Mouse (Mus musculus): ENCODE results near the gene Slc10a1. TPM values are rescaled to one million over a fixed set of nuclear protein-coding genes. Genes with fewer than 3 reads are reported as not detected.

Slc10a1 gene
- polyA plus RNA-seq, 1 experiment from 2014 or later, result 0.53 TPM

DNA sequence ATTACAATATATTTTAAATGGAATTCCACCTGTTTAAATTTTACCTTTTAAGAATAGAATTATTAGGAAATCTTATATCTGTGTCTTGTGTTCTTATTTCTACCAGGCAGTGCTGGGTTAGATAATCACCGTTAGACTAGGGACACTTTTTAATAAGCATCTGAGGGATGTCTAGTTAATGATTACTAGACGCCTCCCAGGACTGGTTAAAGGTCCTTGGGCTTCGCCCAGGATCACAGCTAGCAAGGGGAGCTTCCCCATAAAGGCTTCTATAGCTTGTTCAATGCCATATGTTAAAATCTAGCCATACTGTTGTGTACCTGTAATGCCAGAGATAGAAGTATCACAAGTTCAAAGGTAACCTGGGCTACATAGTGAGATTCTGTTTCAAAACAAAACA lies 39.6 kb downstream of the Slc10a1 start:
- 61% methylated on average over 3 of the region's 3 CpGs for WGBS
- Histone ChIP-seq H3K36me3 (ENCODE audit: insufficient read depth) (no peaks in the 10 kb centered on the region), H3K4me1 (ENCODE audit: insufficient read depth) (no peaks in the 10 kb centered on the region), H3K9ac (no peak overlapping the region), H3K27me3 (ENCODE audit: insufficient read depth, low read length) (no peaks in the 10 kb centered on the region), H3K27ac (ENCODE audit: low read depth) (no peak overlapping the region), H3K4me3 (ENCODE audit: low read depth, low read length) (no peak overlapping the region), H3K4me2 (no peak overlapping the region), H3K9me3 (ENCODE audit: low read depth, low read length) (no peaks in the 10 kb centered on the region)
- no peak for ATAC-seq (ENCODE audit: insufficient read depth)
- no peak for DNase-seq
- TF ChIP-seq CTCF (IDR thresholded peaks at IDR 0.05; ENCODE audit: low read depth), result no peak

DNA sequence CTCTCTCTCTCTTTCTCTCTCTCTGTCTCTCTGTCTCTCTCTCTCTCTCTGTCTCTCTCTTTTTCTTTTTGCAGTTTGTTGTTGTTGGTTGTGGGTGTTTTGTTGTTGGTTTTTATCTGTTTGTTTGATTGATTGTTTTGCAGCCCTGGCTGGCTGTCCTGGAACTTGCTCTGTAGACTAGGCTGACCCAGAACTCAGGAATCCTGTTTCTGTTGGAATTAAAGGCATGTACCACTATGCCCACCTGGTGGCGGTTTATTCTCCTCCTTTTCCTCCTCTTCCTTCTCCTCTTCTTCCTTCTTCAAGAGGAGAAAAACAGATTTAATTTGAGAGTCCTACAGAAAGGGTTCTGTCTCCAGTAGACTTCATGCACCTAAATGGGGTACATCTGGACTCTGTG lies 41.0 kb downstream of the Slc10a1 start:
- 56% methylated on average over 1 of the region's 1 CpGs for whole genome bisulfite sequencing
- no peak overlapping the region for H3K27ac ChIP-seq (ENCODE audit: low read depth)
- no peaks in the 10 kb centered on the region for H3K4me1 ChIP-seq (ENCODE audit: insufficient read depth)
- DNase-seq, result no peak
- H3K4me2 ChIP-seq, result no peak overlapping the region
- H3K27me3 ChIP-seq (ENCODE audit: insufficient read depth, low read length), result no peaks in the 10 kb centered on the region
- no peaks in the 10 kb centered on the region for H3K9me3 ChIP-seq (ENCODE audit: low read depth, low read length)
- H3K9ac ChIP-seq, result no peak overlapping the region
- H3K4me3 ChIP-seq (ENCODE audit: low read depth, low read length), result no peak overlapping the region
- TF ChIP-seq CTCF (IDR thresholded peaks at IDR 0.05; ENCODE audit: low read depth), result no peak
- ATAC-seq (ENCODE audit: insufficient read depth), result no peak
- no peaks in the 10 kb centered on the region for H3K36me3 ChIP-seq (ENCODE audit: insufficient read depth)

DNA sequence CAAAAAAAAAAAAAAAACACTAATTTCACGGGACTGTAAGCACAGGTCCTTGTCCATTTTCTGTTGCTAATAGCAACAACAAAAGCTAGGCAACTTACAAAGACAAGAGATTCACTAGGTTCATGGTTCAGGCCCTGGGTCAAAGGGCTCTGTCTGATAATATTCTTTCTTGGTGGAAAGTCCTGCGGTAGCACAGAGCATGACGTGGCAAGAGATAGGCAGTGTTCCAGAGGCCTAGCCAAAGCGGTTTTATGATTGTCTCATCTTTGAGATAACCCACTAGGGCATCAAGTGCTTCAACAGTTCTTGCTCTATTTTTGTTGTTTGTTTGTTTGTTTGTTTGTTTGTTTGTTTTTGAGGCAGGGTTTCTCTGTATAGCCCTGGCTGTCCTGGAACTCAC lies 42.0 kb downstream of the Slc10a1 start:
- H3K36me3 ChIP-seq (ENCODE audit: insufficient read depth), result no peaks in the 10 kb centered on the region
- DNase-seq (no peak), ATAC-seq (ENCODE audit: insufficient read depth) (no peak)
- H3K9ac ChIP-seq, result no peak overlapping the region
- no peak overlapping the region for H3K27ac ChIP-seq (ENCODE audit: low read depth)
- no peaks in the 10 kb centered on the region for H3K4me1 ChIP-seq (ENCODE audit: insufficient read depth)
- no peak overlapping the region for H3K4me3 ChIP-seq (ENCODE audit: low read depth, low read length)
- TF ChIP-seq CTCF (IDR thresholded peaks at IDR 0.05; ENCODE audit: low read depth), result no peak
- H3K9me3 ChIP-seq (ENCODE audit: low read depth, low read length), result no peaks in the 10 kb centered on the region
- no peak overlapping the region for H3K4me2 ChIP-seq
- 86% methylated on average over 4 of the region's 4 CpGs for WGBS
- no peaks in the 10 kb centered on the region for H3K27me3 ChIP-seq (ENCODE audit: insufficient read depth, low read length)

DNA sequence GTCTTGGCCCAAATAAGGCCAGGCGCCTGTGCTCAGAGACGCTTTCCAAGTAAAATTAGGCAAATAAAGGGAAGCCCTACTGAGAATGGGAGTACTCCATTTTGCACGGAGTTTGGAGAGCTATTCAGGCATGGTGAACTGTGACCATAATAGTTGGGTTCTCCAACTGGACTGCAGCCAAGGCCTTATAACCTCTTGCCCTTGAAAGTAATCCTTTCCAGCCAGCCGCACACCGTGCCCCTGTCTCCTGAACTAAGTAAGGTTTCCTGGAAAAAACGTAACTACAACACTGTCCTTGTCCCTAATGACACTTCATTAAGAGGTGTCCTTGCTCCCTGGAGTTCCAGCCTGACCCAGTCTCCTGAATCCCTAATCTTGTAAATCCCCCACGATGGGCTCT lies 42.6 kb downstream of the Slc10a1 start:
- Histone ChIP-seq H3K36me3 (ENCODE audit: insufficient read depth) (no peaks in the 10 kb centered on the region), H3K9ac (no peak overlapping the region), H3K4me1 (ENCODE audit: insufficient read depth) (no peaks in the 10 kb centered on the region), H3K27me3 (ENCODE audit: insufficient read depth, low read length) (no peaks in the 10 kb centered on the region), H3K27ac (ENCODE audit: low read depth) (no peak overlapping the region), H3K4me3 (ENCODE audit: low read depth, low read length) (no peak overlapping the region), H3K4me2 (no peak overlapping the region), H3K9me3 (ENCODE audit: low read depth, low read length) (no peaks in the 10 kb centered on the region)
- TF ChIP-seq CTCF (IDR thresholded peaks at IDR 0.05; ENCODE audit: low read depth), result no peak
- 44% methylated on average over 7 of the region's 7 CpGs for WGBS
- DNase-seq (no peak), ATAC-seq (ENCODE audit: insufficient read depth) (no peak)

DNA sequence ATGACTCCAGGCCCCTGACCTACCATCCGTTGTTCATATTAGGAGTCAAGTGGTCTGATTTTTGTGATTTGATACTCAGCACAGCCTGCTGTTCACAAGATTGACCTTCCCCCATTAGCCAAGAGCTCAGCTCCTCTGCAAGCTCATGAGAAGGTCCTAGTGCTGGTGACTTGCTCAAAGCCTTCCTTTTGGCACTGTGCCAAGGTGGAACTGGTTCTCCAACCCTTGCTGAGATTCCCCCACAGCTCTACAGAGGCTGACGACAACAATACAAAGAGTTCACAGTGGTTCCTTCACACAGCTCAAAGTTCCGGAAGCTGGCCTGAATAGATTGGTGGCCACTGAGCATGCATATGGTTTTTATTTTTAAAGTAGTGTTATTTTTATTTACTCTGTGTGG lies 44.3 kb downstream of the Slc10a1 start:
- H3K27ac ChIP-seq (ENCODE audit: low read depth), result peak overlapping the region; percentile 73
- no peak overlapping the region for H3K4me3 ChIP-seq (ENCODE audit: low read depth, low read length)
- no peak overlapping the region for H3K9ac ChIP-seq
- H3K36me3 ChIP-seq (ENCODE audit: insufficient read depth), result no peaks in the 10 kb centered on the region
- H3K4me1 ChIP-seq (ENCODE audit: insufficient read depth), result no peaks in the 10 kb centered on the region
- 50% methylated on average over 3 of the region's 3 CpGs for WGBS
- ATAC-seq (ENCODE audit: insufficient read depth), result peak; percentile 83
- H3K27me3 ChIP-seq (ENCODE audit: insufficient read depth, low read length), result no peaks in the 10 kb centered on the region
- 0 out of 2 replicates have a peak overlapping the region, but pooled peaks have one; percentile 19 for H3K4me2 ChIP-seq
- no peak for TF ChIP-seq CTCF (IDR thresholded peaks at IDR 0.05; ENCODE audit: low read depth)
- peak; percentile 86 for DNase-seq
- H3K9me3 ChIP-seq (ENCODE audit: low read depth, low read length), result no peaks in the 10 kb centered on the region

DNA sequence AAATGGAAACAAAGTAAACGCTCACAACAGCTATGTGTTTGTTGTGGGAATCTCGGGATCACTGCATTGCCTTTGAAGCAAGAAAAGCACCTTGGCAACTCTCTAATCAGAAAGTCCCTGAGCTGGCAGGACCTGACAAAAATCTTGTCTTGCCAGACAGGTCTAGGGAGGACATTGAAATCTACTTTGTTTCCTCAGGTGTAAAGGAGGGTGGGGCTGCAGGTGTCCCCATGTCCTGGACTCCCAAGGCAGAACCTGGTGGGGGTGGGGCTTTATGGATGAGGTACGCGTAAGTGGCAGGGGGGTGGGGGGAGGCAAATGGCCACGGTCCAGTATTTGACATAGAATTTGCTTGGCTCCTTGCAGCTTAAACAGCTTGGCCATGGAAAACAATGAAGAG lies 44.9 kb downstream of the Slc10a1 start:
- WGBS, result 40% methylated on average over 5 of the region's 5 CpGs

DNA sequence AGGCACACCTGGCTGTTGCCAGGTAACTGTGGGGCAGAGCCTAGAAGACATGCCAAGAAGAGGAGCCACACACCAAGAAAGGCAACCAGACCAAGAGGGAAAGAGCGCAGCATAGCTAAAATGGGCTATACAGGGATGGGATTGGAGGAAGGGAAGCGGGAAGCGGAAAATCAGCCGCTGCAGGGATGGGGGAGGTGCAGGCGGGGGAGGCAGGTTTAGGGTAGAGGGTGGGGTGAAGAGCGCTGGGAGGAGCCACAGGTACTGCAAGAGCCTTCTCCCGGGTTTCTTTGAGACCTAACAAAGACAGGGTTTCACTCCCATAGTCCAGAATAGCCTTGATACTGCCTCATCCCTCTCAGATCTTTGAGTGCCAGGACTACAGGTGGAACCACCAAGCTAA lies 45.6 kb downstream of the Slc10a1 start:
- Histone ChIP-seq H3K27me3 (ENCODE audit: insufficient read depth, low read length) (no peaks in the 10 kb centered on the region), H3K4me3 (ENCODE audit: low read depth, low read length) (no peak overlapping the region), H3K9me3 (ENCODE audit: low read depth, low read length) (no peaks in the 10 kb centered on the region), H3K27ac (ENCODE audit: low read depth) (no peak overlapping the region), H3K36me3 (ENCODE audit: insufficient read depth) (no peaks in the 10 kb centered on the region), H3K4me2 (peak overlapping the region; percentile 33), H3K4me1 (ENCODE audit: insufficient read depth) (no peaks in the 10 kb centered on the region), H3K9ac (no peak overlapping the region)
- 8% methylated on average over 7 of the region's 7 CpGs for WGBS
- TF ChIP-seq CTCF (IDR thresholded peaks at IDR 0.05; ENCODE audit: low read depth), result no peak
- DNase-seq (peak; percentile 21), ATAC-seq (ENCODE audit: insufficient read depth) (peak; percentile 32; the same call in 1 of the 2 replicates)

More for the DNA sequence above, 44.9 kb downstream of the Slc10a1 start:
- Histone ChIP-seq H3K4me1 (ENCODE audit: insufficient read depth) (no peaks in the 10 kb centered on the region), H3K4me3 (ENCODE audit: low read depth, low read length) (no peak overlapping the region), H3K9ac (no peak overlapping the region), H3K9me3 (ENCODE audit: low read depth, low read length) (no peaks in the 10 kb centered on the region), H3K36me3 (ENCODE audit: insufficient read depth) (no peaks in the 10 kb centered on the region), H3K27me3 (ENCODE audit: insufficient read depth, low read length) (no peaks in the 10 kb centered on the region), H3K27ac (ENCODE audit: low read depth) (peak overlapping the region; percentile 73; the same call in 1 of the 2 replicates), H3K4me2 (0 out of 2 replicates have a peak overlapping the region, but pooled peaks have one; percentile 19)
- no peak for TF ChIP-seq CTCF (IDR thresholded peaks at IDR 0.05; ENCODE audit: low read depth)
- ATAC-seq (ENCODE audit: insufficient read depth) (peak; percentile 12; the same call in 1 of the 2 replicates), DNase-seq (no peak)

DNA sequence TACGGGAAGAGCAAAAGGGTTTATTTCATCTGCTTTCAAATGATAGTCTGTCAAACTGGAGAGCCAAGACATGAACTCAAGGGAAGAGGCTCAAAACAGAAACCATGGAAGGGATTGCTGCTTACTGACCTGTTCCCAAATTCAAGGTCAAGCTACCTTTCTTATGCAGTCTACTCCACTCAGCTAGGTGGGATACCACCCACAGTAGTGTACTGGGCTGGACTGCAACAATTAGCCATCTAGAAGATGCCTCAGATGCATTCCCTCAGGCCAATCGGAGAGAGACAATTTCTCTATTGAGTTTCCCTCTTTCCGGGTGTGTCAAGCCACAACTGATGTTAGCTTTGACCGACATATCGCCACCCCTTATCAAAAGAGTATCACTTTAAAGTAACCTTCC lies 47.2 kb downstream of the Slc10a1 start:
- no peak for ATAC-seq (ENCODE audit: insufficient read depth)
- Histone ChIP-seq H3K9me3 (ENCODE audit: low read depth, low read length) (no peaks in the 10 kb centered on the region), H3K4me1 (ENCODE audit: insufficient read depth) (no peaks in the 10 kb centered on the region), H3K27ac (ENCODE audit: low read depth) (no peak overlapping the region), H3K4me2 (no peak overlapping the region), H3K36me3 (ENCODE audit: insufficient read depth) (no peaks in the 10 kb centered on the region), H3K27me3 (ENCODE audit: insufficient read depth, low read length) (no peaks in the 10 kb centered on the region), H3K4me3 (ENCODE audit: low read depth, low read length) (no peak overlapping the region), H3K9ac (no peak overlapping the region)
- 89% methylated on average over 5 of the region's 5 CpGs for WGBS
- no peak for TF ChIP-seq CTCF (IDR thresholded peaks at IDR 0.05; ENCODE audit: low read depth)
- no peak for DNase-seq
